Mouse (Mus musculus): ENCODE results near the gene Mettl9. TPM values are rescaled to one million over a fixed set of nuclear protein-coding genes. Genes with fewer than 3 reads are reported as not detected.

Gene Mettl9
- polyA plus RNA-seq, 1 experiment from 2014 or later, result 203 TPM

DNA sequence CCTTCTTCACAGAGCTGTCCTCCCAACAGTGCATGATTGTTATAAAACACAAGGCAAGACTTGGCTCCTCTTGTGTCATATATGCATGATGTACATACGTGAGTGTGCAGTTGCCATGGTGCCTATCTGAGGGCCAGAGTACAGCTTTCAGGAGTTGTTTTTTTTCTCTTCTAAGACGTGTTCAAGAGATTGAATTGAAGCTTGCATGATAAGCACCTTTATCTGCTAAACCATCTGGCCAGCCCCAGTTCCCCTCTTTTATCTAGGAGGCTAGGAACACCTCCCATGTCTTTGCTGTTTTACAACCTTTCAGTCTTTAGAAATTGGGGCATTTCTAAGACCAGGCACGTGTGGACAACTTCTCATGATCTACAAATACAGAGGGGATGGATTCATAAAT, 77.5 kb downstream of the Mettl9 start:
- Histone ChIP-seq H3K27ac (ENCODE audit: low read depth, low read length) (no peak overlapping the region), H3K4me2 (replicated peaks; ENCODE audit: low read depth, low read length) (no peak overlapping the region), H3K36me3 (ENCODE audit: control insufficient read depth, insufficient read depth, low read length) (no peaks in the 10 kb centered on the region), H3K9ac (ENCODE audit: low read depth, low read length) (no peak overlapping the region), H3K4me1 (ENCODE audit: control insufficient read depth, insufficient read depth, low read length) (no peaks in the 10 kb centered on the region), H3K27me3 (ENCODE audit: control insufficient read depth, insufficient read depth, low read length) (no peaks in the 10 kb centered on the region), H3K9me3 (ENCODE audit: control insufficient read depth, low read length) (no peaks in the 10 kb centered on the region), H3K4me3 (ENCODE audit: low read length) (no peak overlapping the region)
- WGBS, result 42% methylated on average over 3 of the region's 3 CpGs
- ATAC-seq (ENCODE audit: low FRiP score, low TSS enrichment), result peak; percentile 9; the same call in 1 of the 2 replicates

- WGBS, result 11% methylated on average over 10 of the region's 10 CpGs
- H3K36me3 ChIP-seq (ENCODE audit: control insufficient read depth, insufficient read depth, low read length), result no peaks in the 10 kb centered on the region
- no peak overlapping the region for H3K4me3 ChIP-seq (ENCODE audit: low read length)
- no peaks in the 10 kb centered on the region for H3K9me3 ChIP-seq (ENCODE audit: control insufficient read depth, low read length)
- H3K27me3 ChIP-seq (ENCODE audit: control insufficient read depth, insufficient read depth, low read length), result no peaks in the 10 kb centered on the region
- peak; percentile 92 for ATAC-seq (ENCODE audit: low FRiP score, low TSS enrichment)
- H3K27ac ChIP-seq (ENCODE audit: low read depth, low read length), result no peak overlapping the region
- H3K9ac ChIP-seq (ENCODE audit: low read depth, low read length), result no peak overlapping the region
- no peaks in the 10 kb centered on the region for H3K4me1 ChIP-seq (ENCODE audit: control insufficient read depth, insufficient read depth, low read length)
- no peak overlapping the region for H3K4me2 ChIP-seq (replicated peaks; ENCODE audit: low read depth, low read length)
These were observed 86.0 kb downstream of the Mettl9 start for GRCm38 (mm10) chr7:121120143-121120818.

Other genes with a start within 250 kb of the Mettl9 start
- gene Gm5737, start 222.1 kb upstream of the Mettl9 start, polyA plus RNA-seq (2014; fragmentation: Nextera tagmentation; extraction: Ambion mirVana), result not detected in 2 replicates
- gene Eef2k, start 191.6 kb upstream of the Mettl9 start, polyA plus RNA-seq (2014; fragmentation: Nextera tagmentation; extraction: Ambion mirVana), result 7.3 and 8.6 TPM in 2 replicates
- 25.6 and 31.2 TPM in 2 replicates for gene Polr3e, start 116.7 kb upstream of the Mettl9 start, polyA plus RNA-seq (2014; fragmentation: Nextera tagmentation; extraction: Ambion mirVana)
- gene Cdr2, start 52.1 kb upstream of the Mettl9 start, polyA plus RNA-seq (2014; fragmentation: Nextera tagmentation; extraction: Ambion mirVana), result 10.1 and 13.1 TPM in 2 replicates
- not detected in 2 replicates for gene Mfsd13b, start 51.9 kb upstream of the Mettl9 start, polyA plus RNA-seq (2014; fragmentation: Nextera tagmentation; extraction: Ambion mirVana)
- gene Igsf6, start 40.1 kb downstream of the Mettl9 start, polyA plus RNA-seq (2014; fragmentation: Nextera tagmentation; extraction: Ambion mirVana), result 1.4 and 1.7 TPM in 2 replicates
- not detected in 2 replicates for gene Otoa, start 47.2 kb downstream of the Mettl9 start, polyA plus RNA-seq (2014; fragmentation: Nextera tagmentation; extraction: Ambion mirVana)

Data from kidney, embryonic 14.5 days (tissue).